Mouse (Mus musculus) erythroid progenitor cell, adult 5-6 weeks (primary cell): Measurements from ENCODE around the gene Asnsd1. TPM values are rescaled to one million over a fixed set of nuclear protein-coding genes. Genes with fewer than 3 reads are reported as not detected.

Experiments used
- ATAC-seq: replicated peaks from 2 replicates; pipeline ENCODE4 v1.8.0; 2016; ENCODE audit warnings: moderate number of reproducible peaks, mild to moderate bottlenecking, moderate TSS enrichment, inconsistent platforms; ENCODE audit not compliant: poor library complexity, low FRiP score, severe bottlenecking
- total RNA-seq, 2 experiments: library from RNA; stranded (forward) in 1 of 2; stranded (reverse) in 1 of 2; fragments of 150-400 nt in 1 of 2; fragments of 186-747, 209-891 nt in 1 of 2; gene quantifications; 2 replicates each; pipeline versions ENCODE4 v1.2.3 to v1.2.4; 2015 to 2017; ENCODE audit warnings: low replicate concordance in 2 of 2

The Asnsd1 gene
- total RNA-seq, 2 experiments from 2014 or later = 32.8 to 96.8 TPM

DNA sequence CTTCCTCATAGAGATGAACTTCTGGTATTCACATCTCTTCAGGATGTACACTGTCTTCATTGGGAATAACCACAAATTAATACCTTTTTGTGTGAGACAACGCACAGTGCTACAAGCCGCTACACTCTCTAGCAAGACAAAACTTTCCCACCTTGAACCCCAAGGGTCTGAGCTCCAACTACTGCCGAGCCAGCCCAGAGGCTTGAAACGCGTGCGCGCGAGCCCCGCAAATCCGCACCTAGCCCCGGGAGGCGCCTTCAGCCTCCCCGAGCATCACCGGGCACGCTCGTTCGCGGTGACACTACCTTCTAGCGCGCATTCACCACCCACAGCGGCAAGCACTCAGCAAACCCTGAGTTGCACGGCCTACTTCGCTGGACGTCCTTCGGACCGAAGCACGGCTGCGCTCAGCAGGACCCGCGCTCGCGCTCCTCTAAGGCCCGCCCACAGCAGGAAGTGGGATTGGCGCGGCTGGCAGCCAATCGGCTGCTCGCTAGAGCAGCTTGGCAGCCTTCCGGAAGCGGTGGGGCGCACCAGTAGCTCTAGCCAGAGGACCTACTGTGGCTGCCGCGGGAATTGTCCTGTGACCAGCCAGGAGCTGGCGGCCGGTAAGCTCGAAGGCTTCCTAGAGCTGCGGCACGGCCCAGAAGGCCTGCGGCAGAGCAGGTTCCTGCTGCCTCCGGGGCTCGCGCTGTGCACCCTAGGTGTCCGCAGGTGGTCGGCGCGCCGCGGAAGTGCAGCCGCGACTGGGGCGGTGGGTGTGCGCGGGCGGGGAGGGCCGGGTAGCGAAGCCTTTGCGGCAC lies 55.8 kb downstream of the Asnsd1 start, which contains the start of the genes Pms1, Ormdl1 and Gm28778:
Gene Pms1 (minus strand): TSS at position 438 of the 803 bp plus-strand sequence.
Gene Ormdl1 (plus strand): TSS at position 515 of the 803 bp plus-strand sequence.
Gene Gm28778 (plus strand): TSS at position 531 of the 803 bp plus-strand sequence.
- peak; percentile 99 for ATAC-seq

Other genes with a start within 250 kb of the Asnsd1 start
- not detected in 2 replicates for gene 1700019A02Rik, start 165.1 kb downstream of the Asnsd1 start, total RNA-seq (2015; ENCODE audit: low replicate concordance)
- not detected in 2 replicates for gene 1700019A02Rik, start 165.1 kb downstream of the Asnsd1 start, total RNA-seq (2017; ENCODE audit: low replicate concordance)
- 13.4 and 18.7 TPM in 2 replicates for gene Pms1, start 55.7 kb downstream of the Asnsd1 start, total RNA-seq (2015; ENCODE audit: low replicate concordance)
- gene Pms1, start 55.7 kb downstream of the Asnsd1 start, total RNA-seq (2017; ENCODE audit: low replicate concordance) = 10.2 and 16.7 TPM in 2 replicates
- 17.3 and 31.0 TPM in 2 replicates for gene Ormdl1, start 55.7 kb downstream of the Asnsd1 start, total RNA-seq (2015; ENCODE audit: low replicate concordance)
- gene Ormdl1, start 55.7 kb downstream of the Asnsd1 start, total RNA-seq (2017; ENCODE audit: low replicate concordance) = 23.9 and 27.2 TPM in 2 replicates
- not detected in 2 replicates for gene Gm28778, start 55.6 kb downstream of the Asnsd1 start, total RNA-seq (2015; ENCODE audit: low replicate concordance)
- gene Gm28778, start 55.6 kb downstream of the Asnsd1 start, total RNA-seq (2017; ENCODE audit: low replicate concordance) = not detected in 2 replicates
- gene Osgepl1, start 39.1 kb downstream of the Asnsd1 start, total RNA-seq (2015; ENCODE audit: low replicate concordance) = 10.1 and 49.9 TPM in 2 replicates
- gene Osgepl1, start 39.1 kb downstream of the Asnsd1 start, total RNA-seq (2017; ENCODE audit: low replicate concordance) = 20.1 and 26.4 TPM in 2 replicates
- not detected in 2 replicates for gene Asdurf, start 133 bp downstream of the Asnsd1 start, total RNA-seq (2015; ENCODE audit: low replicate concordance)
- 6.0 and 55.6 TPM in 2 replicates for gene Asdurf, start 133 bp downstream of the Asnsd1 start, total RNA-seq (2017; ENCODE audit: low replicate concordance)
- not detected in 2 replicates for gene Gm28551, start 85 bp downstream of the Asnsd1 start, total RNA-seq (2015; ENCODE audit: low replicate concordance)
- gene Gm28551, start 85 bp downstream of the Asnsd1 start, total RNA-seq (2017; ENCODE audit: low replicate concordance) = not detected in 2 replicates